Mouse (Mus musculus) megakaryocyte, embryonic 14.5 days (primary cell): ENCODE data around the gene Spg20.

Source experiments
- FLI1 ChIP-seq: IDR thresholded peaks from 2 replicates; pipeline ENCODE4 v1.6.1; 2012; ENCODE audit warnings: low read length, inconsistent platforms, mixed read lengths
- GATA1 ChIP-seq: IDR thresholded peaks from 3 replicates; pipeline ENCODE4 v1.6.1; 2012; ENCODE audit warnings: mixed read lengths, low read length, inconsistent platforms, borderline replicate concordance

GRCm38 (mm10) chr3:55137039-55137438 is 25.1 kb downstream of the Spg20 start, which contains the start of gene Ccdc169:
- no peak for TF ChIP-seq GATA1
- TF ChIP-seq FLI1, result no peak
